Mouse (Mus musculus): ENCODE data around the gene Pan2.

DNA sequence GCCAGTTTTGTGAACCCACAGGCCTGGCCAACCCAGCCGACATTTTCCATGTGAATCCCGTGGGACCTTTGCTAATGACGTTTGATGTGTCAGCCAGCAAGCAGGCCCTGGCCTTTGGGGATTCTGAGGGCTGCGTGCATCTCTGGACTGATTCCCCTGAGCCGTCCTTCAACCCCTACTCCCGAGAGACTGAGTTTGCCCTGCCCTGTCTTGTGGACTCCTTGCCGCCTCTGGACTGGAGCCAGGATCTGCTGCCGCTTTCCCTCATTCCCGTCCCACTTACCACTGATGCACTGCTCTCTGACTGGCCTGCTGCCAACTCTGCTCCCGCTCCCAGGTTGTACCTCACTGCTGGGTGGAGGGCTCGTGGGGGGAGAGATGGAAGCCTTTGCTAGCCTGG, 7.0 kb downstream of the Pan2 start:
- no peak for TF ChIP-seq POLR2A (IDR thresholded peaks at IDR 0.05; ENCODE audit: control insufficient read depth, extremely low read depth, insufficient read depth, low read length, poor library complexity)
- no peak for TF ChIP-seq CTCF (IDR thresholded peaks at IDR 0.05; ENCODE audit: borderline replicate concordance, control insufficient read depth, extremely low read depth, insufficient read depth, low read length, poor library complexity)
